Mouse (Mus musculus) kidney, embryonic 16.5 days (tissue): ENCODE measurements around the gene Celsr2. TPM values are rescaled to one million over a fixed set of nuclear protein-coding genes. Genes with fewer than 3 reads are reported as not detected.

Source experiments
- ATAC-seq: fragments of 200-750 bp; cut with Nextera tagmentation; 2 replicates; pipeline ENCODE4 v1.8.0; 2017; ENCODE audit warnings: moderate TSS enrichment; ENCODE audit not compliant: low FRiP score, low TSS enrichment
- H3K27ac ChIP-seq: fragments of 300-500 bp; sonication (generic); 2 replicates; pipeline ENCODE4 v1.5.1; 2014; ENCODE audit warnings: low read length
- H3K27me3 ChIP-seq: fragments of 300-500 bp; sonication (generic); 2 replicates; pipeline ENCODE4 v1.6.1; 2014; ENCODE audit warnings: low read length, control low read depth, mixed read lengths; ENCODE audit not compliant: insufficient read depth
- H3K36me3 ChIP-seq: fragments of 300-500 bp; sonication (generic); 2 replicates; pipeline ENCODE4 v1.6.1; 2014; ENCODE audit warnings: low read length, control low read depth, mixed read lengths; ENCODE audit not compliant: insufficient read depth
- H3K4me1 ChIP-seq: fragments of 300-500 bp; sonication (generic); 2 replicates; pipeline ENCODE4 v1.6.1; 2014; ENCODE audit warnings: low read length, control low read depth, mixed read lengths; ENCODE audit not compliant: insufficient read depth
- H3K4me2 ChIP-seq: fragments of 300-500 bp; sonication (generic); replicated peaks from 2 replicates; pipeline ENCODE4 v1.6.1; 2014; ENCODE audit warnings: low read depth, low read length
- H3K4me3 ChIP-seq: fragments of 300-500 bp; sonication (generic); 2 replicates; pipeline ENCODE4 v1.5.1; 2014; ENCODE audit warnings: mild to moderate bottlenecking, low read length
- H3K9ac ChIP-seq: fragments of 300-500 bp; sonication (generic); replicated peaks from 2 replicates; pipeline ENCODE4 v1.6.1; 2014; ENCODE audit warnings: low read length
- H3K9me3 ChIP-seq: fragments of 300-500 bp; sonication (generic); 2 replicates; pipeline ENCODE4 v1.6.1; 2016; ENCODE audit warnings: low read length, control low read depth
- WGBS: fragments of 180-500 bp; shearing (Covaris S2); extraction: QIAGEN DNeasy Blood & Tissue Kit; methylation state at CpG from one replicate; pipeline ENCODE4 v1.1.7; 2014; 5-methylcytosine and 5-hydroxymethylcytosine counted together
- polyA plus RNA-seq: library from polyadenylated mRNA; unstranded; fragments of >200 nt; fragmentation: Nextera tagmentation; extraction: Ambion mirVana; gene quantifications from 2 replicates; pipeline ENCODE4 v1.2.1, GENCODE M21; 2015

The Celsr2 gene
- polyA plus RNA-seq, 1 experiment from 2014 or later: 21.7 TPM

DNA sequence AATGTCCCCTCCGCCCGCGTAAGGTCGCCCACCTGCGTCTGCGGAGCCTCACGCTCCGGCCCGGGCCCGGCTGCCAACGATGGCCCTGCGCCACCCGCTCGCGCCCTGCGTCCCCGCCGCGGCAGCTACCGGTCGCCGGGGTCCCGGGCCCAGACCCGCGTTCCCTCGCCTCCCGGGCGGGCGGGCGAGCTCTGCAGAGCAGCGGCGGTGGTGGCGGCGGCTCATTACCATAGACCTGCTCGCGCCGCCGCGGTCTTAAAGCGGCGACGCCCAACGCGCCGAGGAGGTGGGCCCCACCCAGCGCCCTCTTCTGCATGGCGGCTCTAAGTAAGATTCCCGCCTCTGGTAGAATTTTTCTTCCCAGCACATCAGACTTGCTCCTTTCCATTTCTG is 475 bp upstream of the Celsr2 start:
- peaks cover 23% of the 10 kb centered on the region for H3K36me3 ChIP-seq
- H3K27ac ChIP-seq: peak overlapping the region; percentile 63
- peak overlapping the region; percentile 80 for H3K4me3 ChIP-seq
- WGBS: under 1% methylated on average over 44 of the region's 48 CpGs
- H3K27me3 ChIP-seq: peaks cover 7% of the 10 kb centered on the region
- H3K4me2 ChIP-seq: peak overlapping the region; percentile 96
- peak; percentile 57 for ATAC-seq
- H3K9me3 ChIP-seq: peaks cover 24% of the 10 kb centered on the region
- H3K9ac ChIP-seq: peak overlapping the region; percentile 84
- H3K4me1 ChIP-seq: peaks cover 26% of the 10 kb centered on the region

DNA sequence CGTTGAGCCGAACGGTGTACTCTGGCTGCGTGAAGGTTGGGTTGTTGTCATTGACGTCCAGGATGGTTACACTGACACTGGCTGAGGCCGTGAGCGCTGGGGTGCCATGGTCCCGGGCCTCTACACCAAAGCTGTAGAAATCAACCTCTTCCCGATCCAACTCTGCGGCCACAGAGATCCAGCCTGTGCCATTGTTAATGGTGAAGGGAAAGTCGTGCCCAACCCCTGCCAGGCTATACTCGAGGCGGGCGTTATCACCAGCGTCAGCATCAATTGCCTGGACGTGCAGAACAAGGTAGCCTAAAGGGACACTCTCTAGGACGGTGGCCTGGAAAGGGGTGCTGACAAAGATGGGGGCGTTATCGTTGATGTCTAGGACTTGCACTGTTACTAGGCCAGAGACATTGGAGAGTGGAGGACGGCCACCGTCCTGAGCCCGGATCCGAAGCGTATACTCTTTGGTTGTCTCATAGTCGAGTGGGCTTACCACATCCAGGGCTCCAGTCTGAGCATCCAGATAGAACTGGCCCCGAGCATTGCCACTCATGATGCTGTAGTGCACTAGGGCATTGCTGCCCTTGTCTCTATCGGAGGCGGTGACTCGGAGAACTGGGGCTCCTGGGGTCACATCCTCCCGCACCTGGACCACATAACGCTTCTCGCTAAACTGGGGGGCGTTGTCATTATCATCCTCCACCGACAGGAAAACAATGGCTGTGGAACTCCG is 1.6 kb downstream of the Celsr2 start:
- Histone ChIP-seq H3K9ac (no peak overlapping the region), H3K9me3 (peaks cover 24% of the 10 kb centered on the region), H3K27me3 (peaks cover 7% of the 10 kb centered on the region), H3K4me3 (no peak overlapping the region), H3K36me3 (peaks cover 23% of the 10 kb centered on the region), H3K4me1 (peaks cover 41% of the 10 kb centered on the region), H3K4me2 (no peak overlapping the region), H3K27ac (no peak overlapping the region)
- 97% methylated on average over 35 of the region's 35 CpGs for WGBS
- ATAC-seq: no peak

DNA sequence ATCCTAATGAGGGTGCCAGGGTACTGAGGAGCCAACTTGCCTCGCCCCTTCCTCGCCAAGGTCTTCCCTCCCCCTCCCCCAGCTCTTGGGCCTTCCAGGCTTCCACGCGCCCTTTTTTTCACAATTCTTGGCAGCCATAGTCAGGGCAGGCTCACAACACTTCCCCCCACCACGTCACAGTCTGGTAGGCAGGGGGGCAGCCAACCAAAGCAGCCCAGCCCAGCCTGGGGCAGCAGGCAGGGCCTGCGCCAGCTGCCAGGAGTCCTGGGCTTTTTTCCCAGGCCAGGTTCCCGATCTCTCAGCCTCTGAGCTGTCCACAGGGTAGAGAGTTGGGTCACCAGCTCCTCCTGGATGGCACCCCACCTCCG is 3.6 kb downstream of the Celsr2 start:
- peak overlapping the region; percentile 61 for H3K9ac ChIP-seq
- H3K9me3 ChIP-seq: peaks cover 24% of the 10 kb centered on the region
- 41% methylated on average over 8 of the region's 8 CpGs for WGBS
- H3K4me3 ChIP-seq: peak overlapping the region; percentile 31
- H3K4me1 ChIP-seq: peaks cover 42% of the 10 kb centered on the region
- ATAC-seq: peak; percentile 85
- H3K4me2 ChIP-seq: peak overlapping the region; percentile 53
- peak overlapping the region; percentile 99 for H3K27ac ChIP-seq
- peaks cover 26% of the 10 kb centered on the region for H3K36me3 ChIP-seq
- peaks cover 6% of the 10 kb centered on the region for H3K27me3 ChIP-seq

DNA sequence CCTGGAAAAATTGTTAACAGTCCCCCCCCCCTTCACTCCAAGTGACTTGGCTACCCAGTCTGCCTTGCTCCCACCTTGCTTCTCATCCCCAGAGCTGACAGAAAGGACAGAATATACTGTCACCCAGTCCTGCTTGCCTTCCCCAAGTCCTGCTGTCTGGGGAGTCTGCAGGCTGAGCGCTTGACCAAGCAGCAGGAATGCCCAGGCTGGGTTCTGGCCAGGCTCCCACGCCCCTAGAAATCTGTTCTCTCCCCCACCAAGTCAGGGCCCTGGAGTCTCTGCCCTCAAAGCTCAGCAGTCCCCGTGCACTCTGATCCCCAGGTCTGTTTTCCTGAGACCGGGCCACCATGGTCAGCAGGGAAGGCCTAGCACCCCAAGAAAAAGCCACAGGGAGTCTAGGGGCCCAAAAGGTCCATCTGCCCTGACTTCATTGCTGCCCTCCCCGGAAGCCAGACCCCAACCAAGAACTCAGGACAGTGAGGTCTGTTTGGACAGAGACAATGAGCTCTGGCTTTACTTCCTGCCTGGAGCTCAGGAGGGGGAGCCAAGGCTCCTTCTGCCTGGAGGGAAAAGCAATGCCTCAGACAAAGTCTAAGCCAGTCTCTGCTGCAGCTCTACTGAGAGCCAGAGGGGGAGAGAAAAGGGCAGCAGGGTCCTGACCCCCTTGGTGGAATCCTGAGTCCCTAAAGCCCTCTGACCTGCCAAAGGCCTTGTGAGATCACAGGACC is 4.2 kb downstream of the Celsr2 start:
- H3K4me3 ChIP-seq: peak overlapping the region; percentile 31
- peaks cover 24% of the 10 kb centered on the region for H3K9me3 ChIP-seq
- ATAC-seq: peak; percentile 83
- peak overlapping the region; percentile 53 for H3K4me2 ChIP-seq
- H3K36me3 ChIP-seq: peaks cover 32% of the 10 kb centered on the region
- peak overlapping the region; percentile 61 for H3K9ac ChIP-seq
- H3K27ac ChIP-seq: peak overlapping the region; percentile 99
- H3K4me1 ChIP-seq: peaks cover 45% of the 10 kb centered on the region
- WGBS: 38% methylated on average over 5 of the region's 5 CpGs
- peaks cover under 1% of the 10 kb centered on the region; the same call in 1 of the 2 replicates for H3K27me3 ChIP-seq

DNA sequence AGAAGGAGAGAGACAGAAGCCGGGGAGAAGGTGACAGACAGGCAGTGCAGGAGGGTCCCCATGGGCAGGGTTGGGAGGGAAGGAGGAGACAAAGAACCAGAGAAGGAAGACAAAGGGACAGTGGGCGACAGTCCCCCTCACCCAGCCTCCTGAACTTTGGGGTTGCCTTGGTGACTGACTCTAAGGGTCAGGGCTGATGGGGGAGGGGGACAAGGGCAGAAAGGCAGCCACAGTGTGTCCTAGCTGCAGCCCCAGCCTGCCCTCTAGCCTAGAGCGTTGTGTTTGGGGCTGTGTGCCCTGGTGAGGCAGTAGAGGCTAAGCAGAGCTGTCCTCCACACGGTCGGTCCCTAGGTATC is 5.0 kb downstream of the Celsr2 start:
- peak overlapping the region; percentile 31 for H3K4me3 ChIP-seq
- H3K9me3 ChIP-seq: peaks cover 24% of the 10 kb centered on the region
- peak; percentile 2 for ATAC-seq
- H3K9ac ChIP-seq: peak overlapping the region; percentile 67
- peaks cover 36% of the 10 kb centered on the region for H3K36me3 ChIP-seq
- 16% methylated on average over 5 of the region's 5 CpGs for WGBS
- no peaks in the 10 kb centered on the region for H3K27me3 ChIP-seq
- H3K4me2 ChIP-seq: peak overlapping the region; percentile 53
- peak overlapping the region; percentile 99 for H3K27ac ChIP-seq
- H3K4me1 ChIP-seq: peaks cover 53% of the 10 kb centered on the region

DNA sequence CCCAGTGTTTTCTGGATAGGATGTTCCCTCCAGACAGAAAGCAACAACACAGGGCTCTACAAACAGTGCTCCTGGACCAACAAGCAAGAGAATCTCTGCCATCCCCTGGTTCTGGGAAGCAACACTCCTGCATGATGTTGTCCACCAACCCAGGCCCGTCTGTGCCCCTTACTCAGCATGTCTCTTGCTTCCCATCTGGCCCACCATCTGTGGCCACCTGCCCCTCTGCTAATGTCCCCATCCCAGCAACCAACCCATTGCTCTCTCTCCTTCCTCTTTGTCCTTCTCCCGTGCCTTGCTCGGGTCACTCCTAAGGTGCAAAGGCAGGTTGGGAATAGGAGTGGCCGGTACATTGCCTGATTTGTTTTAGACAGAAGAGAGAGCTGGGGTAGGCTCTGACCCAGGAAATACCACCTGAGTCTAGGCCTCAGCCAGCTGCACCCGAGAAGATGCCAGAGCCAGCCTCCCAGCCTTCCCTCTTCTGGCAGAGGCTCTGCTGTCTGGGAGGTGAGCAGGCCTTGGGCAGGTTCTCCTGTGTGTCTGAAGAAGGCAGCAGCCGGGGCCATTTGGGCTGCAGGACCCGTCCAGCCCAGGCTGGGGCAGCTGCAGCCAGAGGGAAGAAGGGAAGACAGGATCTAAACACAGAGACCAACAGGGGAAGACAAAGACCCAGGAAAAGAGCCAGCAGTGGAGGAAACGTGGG is 5.5 kb downstream of the Celsr2 start:
- H3K9ac ChIP-seq: peak overlapping the region; percentile 67
- no peak for ATAC-seq
- H3K27me3 ChIP-seq: no peaks in the 10 kb centered on the region
- H3K9me3 ChIP-seq: peaks cover 24% of the 10 kb centered on the region
- 50% methylated on average over 8 of the region's 8 CpGs for WGBS
- peak overlapping the region; percentile 99 for H3K27ac ChIP-seq
- peak overlapping the region; percentile 31 for H3K4me3 ChIP-seq
- peak overlapping the region; percentile 53 for H3K4me2 ChIP-seq
- H3K4me1 ChIP-seq: peaks cover 52% of the 10 kb centered on the region
- peaks cover 36% of the 10 kb centered on the region for H3K36me3 ChIP-seq

DNA sequence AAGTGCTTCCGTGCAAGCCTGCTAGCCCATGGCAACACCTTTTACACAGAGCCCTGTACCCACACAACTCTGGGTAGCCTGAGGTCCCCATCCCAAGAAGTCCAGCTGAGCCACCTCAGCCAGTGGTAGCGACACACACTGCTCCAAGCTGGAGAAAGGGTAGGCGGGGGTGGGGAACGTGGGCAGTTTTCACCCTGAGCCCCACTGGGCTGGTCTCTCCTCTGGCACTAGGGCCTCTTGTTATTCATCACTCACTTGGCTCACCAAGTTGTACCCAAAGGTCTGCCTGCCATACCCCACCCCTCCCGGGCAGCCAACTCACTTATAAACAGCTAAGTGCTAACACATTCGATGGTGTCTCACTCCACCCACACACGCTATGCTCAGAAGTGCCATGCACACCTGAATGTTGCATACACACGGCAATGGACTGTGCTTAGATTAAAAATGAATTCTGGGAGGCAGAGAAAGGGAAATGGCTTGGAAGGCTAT is 6.8 kb downstream of the Celsr2 start:
- Histone ChIP-seq H3K27ac (no peak overlapping the region), H3K9me3 (peaks cover 12% of the 10 kb centered on the region), H3K4me3 (no peak overlapping the region), H3K4me2 (no peak overlapping the region), H3K36me3 (peaks cover 26% of the 10 kb centered on the region), H3K4me1 (peaks cover 54% of the 10 kb centered on the region), H3K27me3 (no peaks in the 10 kb centered on the region), H3K9ac (no peak overlapping the region)
- no peak for ATAC-seq
- 92% methylated on average over 8 of the region's 8 CpGs for WGBS

DNA sequence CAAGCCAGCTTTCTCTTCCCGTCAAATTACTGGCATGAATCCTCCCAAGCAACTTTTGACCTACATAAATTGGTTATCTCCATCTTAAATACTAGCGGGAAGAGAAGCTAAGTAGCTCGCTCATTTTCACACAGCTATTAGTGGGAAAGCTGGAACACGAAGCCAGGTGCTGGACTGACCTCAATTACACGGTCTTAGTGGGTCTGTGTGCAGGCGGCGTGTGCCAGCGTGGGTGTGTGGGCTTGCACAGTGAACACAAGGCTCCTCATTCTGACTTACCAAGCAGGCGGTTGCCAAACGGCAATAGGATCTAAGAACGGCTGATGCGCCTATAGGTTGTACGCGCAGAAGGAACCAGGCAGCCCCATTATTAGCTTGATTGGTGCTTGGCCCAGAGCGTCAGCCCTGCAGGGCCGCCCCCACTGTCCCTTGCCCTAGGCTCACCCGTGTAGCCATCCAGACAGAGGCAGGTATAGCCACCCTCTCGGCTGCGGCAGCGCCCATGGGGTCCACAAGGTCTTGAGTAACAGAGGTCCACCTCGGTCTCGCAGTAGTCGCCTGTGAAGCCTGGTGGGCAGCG is 9.0 kb downstream of the Celsr2 start:
- Histone ChIP-seq H3K9me3 (no peaks in the 10 kb centered on the region), H3K4me2 (no peak overlapping the region), H3K4me1 (peaks cover 43% of the 10 kb centered on the region), H3K4me3 (no peak overlapping the region), H3K36me3 (peaks cover 15% of the 10 kb centered on the region; the same call in 1 of the 2 replicates), H3K27me3 (no peaks in the 10 kb centered on the region), H3K9ac (no peak overlapping the region), H3K27ac (no peak overlapping the region)
- ATAC-seq: no peak
- WGBS: 88% methylated on average over 24 of the region's 24 CpGs

DNA sequence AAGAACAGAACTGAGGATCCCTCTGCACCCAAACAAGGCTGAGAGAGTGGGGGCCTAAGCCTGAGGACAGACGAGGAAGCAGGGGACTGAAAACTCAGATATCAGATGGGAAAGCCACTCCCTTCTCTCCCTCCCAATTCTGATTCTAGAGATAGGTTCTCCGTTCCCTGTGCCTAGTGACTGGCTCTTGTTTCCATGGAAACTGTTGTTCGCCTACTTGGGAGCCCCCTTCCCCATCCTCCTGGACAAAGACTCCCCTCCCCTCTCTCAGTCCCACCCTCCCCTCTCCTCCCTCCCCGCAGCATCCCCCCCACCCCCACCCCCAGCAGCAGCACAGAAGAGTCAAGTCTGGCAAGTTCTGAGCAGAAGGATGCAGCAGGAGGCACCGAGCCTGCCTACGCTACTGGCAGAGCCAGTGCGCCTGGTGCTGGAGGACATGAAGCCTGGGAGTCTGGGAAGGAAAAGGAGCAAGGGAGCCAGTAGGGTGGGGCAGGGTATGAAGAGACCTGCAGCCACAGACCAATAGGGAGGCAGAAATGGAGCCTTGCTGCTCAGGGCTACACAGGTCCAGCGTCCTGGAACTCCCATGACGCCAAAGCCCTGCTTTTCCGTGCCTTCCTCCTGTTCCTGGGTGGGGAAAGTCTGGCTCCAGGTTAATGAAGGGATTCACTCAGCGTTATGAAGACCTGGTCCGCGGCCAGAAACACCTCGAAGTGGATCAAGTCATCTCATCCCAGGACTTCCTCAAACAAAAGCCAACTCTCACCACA is 9.6 kb downstream of the Celsr2 start:
- Histone ChIP-seq H3K4me3 (no peak overlapping the region), H3K4me2 (no peak overlapping the region), H3K9me3 (no peaks in the 10 kb centered on the region), H3K27me3 (no peaks in the 10 kb centered on the region), H3K27ac (no peak overlapping the region), H3K36me3 (peaks cover 22% of the 10 kb centered on the region; the same call in 1 of the 2 replicates), H3K9ac (no peak overlapping the region), H3K4me1 (peaks cover 40% of the 10 kb centered on the region)
- ATAC-seq: no peak
- WGBS: 52% methylated on average over 13 of the region's 14 CpGs
